Mouse (Mus musculus): ENCODE results near the gene Edrf1. TPM values are rescaled to one million over a fixed set of nuclear protein-coding genes. Genes with fewer than 3 reads are reported as not detected.

Gene Edrf1
- 10 to 100 TPM; 45.2 to 50.3 TPM for total RNA-seq (2023)

GRCm38 (mm10) chr7:133637361-133638305, at the start of gene Edrf1:
TSS of gene Edrf1 (plus strand) at chr7:133637543.

GRCm38 (mm10) chr7:133602058-133602457, 35.3 kb upstream of the Edrf1 start, which contains the start of gene Tex36:
TSS of gene Tex36 (minus strand) at chr7:133602158.

GRCm38 (mm10) chr7:133679961-133680360, 42.6 kb downstream of the Edrf1 start, which contains the start of gene Mmp21:
TSS of gene Mmp21 (minus strand) at chr7:133680061.

Other genes with a start within 250 kb of the Edrf1 start
- not detected for gene Tex36, start 35.4 kb upstream of the Edrf1 start, total RNA-seq (2023)
- gene Mmp21, start 42.5 kb downstream of the Edrf1 start, total RNA-seq (2023), result under 1 TPM; 0.47 to 0.62 TPM
- 10 to 100 TPM; 61.8 to 70.3 TPM for gene Bccip, start 71.8 kb downstream of the Edrf1 start, total RNA-seq (2023)
- gene Uros, start 72.5 kb downstream of the Edrf1 start, total RNA-seq (2023), result 10 to 100 TPM in 1 of 2 experiments, 1 to 10 TPM in 1; 8.5 to 10.1 TPM
- not detected for gene Fank1, start 139.3 kb downstream of the Edrf1 start, total RNA-seq (2023)
- 10 to 100 TPM; 18.3 to 23.2 TPM for gene Dhx32, start 145.2 kb downstream of the Edrf1 start, total RNA-seq (2023)